Mouse (Mus musculus) MN1 (cell line): ENCODE results near the gene Thpo.

Source experiments
- DNase-seq: peaks from one replicate; pipeline ENCODE4 v3.0.0-alpha.2; 2016; ENCODE audit warnings: low spot score

The Thpo gene

DNA sequence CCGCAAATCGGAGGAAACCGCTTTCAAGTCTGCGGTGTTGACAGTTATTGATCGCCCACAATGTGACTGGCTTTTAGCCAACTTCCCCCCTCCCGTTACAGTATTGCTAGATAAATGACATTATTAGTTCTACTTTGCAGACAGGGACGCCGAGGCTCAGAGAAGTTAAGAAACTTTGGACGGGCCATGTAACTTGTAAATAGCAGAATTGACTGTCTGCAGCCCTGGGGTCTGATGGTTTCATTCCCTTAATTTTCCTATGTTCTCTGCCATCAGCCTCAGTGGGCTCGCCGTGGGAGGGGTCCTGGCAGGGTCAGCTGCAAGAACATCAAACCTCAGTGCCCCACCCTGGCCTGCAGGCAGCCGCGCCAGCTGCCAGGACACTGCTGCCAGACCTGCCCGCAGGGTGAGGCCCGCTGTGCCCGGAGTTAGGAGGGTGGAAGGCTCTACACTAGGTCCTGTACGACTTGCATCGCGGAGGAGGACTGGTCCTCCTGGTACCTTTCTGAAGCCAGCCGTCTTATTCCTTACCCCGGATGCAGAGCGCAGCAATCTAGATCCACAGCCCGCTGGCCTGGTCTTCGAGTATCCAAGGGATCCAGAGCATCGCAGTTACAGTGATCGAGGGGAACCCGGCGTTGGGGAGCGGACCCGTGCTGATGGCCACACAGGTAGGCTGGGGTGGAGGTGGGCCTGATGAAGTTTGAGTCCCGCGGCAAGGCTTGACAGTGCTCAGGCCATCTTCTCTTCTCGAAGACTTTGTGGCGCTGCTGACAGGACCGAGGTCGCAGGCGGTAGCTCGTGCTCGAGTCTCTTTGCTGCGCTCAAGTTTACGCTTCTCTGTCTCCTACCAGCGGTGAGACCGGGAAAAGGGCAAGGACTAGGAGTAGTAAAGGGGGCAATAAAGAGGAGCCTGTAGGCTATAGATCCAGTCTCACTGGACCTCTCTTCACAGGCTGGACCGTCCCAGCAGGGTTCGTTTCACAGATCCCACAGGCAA, at the start of gene Thpo:
TSS of gene Thpo (minus strand) at position 781 of the 1,000 bp plus-strand sequence.
- no peak for DNase-seq

GRCm38 (mm10) chr16:20783891-20784290, 49.6 kb upstream of the Thpo start:
- no peak for DNase-seq

DNA sequence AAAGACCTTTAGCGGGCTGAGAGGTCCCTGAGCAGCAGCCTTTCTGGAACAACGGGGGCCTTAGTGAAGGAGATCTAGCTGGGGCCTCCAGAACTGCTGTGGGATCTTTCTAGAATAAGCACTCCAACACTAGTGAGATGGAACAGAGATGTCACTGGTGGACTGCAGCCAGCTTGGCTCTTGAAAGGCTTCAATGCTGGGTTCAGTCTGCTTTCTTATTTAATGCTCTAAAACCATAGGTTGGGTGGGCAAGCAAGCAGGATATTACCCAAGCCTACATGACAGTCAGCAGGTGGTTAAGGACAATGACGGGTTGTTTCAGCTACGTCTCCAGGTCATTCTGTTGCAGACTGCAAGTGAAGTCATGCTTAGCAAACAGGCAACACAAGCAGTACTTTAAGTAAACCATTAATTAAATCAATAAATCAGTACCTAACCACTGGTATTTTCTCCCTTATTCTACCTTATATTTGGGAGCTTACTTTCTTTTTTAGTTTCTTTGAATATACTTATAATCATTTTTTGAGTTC, 46.9 kb upstream of the Thpo start:
- DNase-seq = no peak

DNA sequence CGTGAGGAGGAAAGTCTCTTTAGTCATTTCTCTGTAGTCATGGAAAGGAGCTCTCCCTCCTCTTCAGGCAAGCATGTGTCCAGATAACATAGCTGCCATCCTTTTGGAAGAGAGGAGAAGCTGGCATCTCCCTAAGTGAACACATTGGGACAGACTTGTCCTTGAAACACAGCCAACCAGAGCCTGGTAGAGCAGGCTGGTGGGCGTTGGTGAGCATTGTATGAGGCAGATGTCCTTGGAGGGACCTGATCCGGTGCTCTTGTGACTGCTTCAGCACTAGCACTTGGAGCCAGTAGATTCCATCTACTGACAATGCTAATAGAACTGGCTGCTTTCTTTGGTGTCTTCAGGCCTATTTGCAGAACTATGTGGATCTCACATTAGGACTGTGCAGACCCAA, 45.5 kb upstream of the Thpo start:
- DNase-seq = no peak

DNA sequence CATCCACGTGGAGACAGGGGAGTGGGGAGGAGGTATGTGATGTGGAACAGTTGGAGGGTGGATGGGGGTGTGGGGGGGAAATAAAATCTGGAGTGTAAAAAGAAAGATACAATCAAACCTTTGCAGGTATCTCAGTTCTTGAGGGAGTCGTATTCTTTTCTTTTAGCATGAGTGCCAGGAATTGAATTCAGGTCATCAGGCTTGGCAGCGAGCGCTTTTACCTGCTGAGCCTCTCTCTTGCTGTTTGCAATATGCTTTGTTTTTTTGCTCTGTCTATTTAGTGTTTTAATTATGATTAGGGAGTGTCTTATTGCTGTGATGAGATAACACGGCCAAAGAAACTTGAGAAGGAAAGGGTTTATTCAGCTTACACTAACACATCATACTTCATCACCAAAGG, 40.7 kb upstream of the Thpo start:
- no peak for DNase-seq

GRCm38 (mm10) chr16:20765244-20765643, 30.9 kb upstream of the Thpo start:
- DNase-seq = peak; percentile 25

- DNase-seq = peak; percentile 39
Observed at GRCm38 (mm10) chr16:20761681-20762080, 27.4 kb upstream of the Thpo start.

GRCm38 (mm10) chr16:20757385-20757784, 23.1 kb upstream of the Thpo start:
- no peak for DNase-seq

DNA sequence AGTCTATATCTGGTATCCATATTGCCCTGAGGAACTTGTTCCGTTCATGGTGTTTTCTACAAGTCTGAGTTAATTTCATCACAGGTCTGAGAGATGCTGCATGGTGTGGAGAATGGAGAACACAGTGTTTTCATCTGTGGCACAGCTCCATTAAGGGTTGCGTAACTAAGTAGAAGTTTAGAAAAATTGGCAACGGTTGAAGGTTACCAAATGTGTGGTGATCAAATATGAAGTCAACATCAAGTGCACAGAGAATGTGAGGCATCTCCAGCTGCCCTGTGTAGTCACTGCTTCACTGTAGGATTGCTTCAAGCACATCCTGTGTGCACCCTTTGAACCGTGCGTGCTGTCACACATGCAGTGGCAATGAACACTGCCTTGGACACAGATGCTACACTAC, 21.7 kb upstream of the Thpo start:
- no peak for DNase-seq

- DNase-seq = peak; percentile 18
Observed at GRCm38 (mm10) chr16:20750518-20750917, 16.2 kb upstream of the Thpo start.

GRCm38 (mm10) chr16:20746641-20747040, 12.3 kb upstream of the Thpo start:
- DNase-seq = peak; percentile 43

- no peak for DNase-seq
Observed at GRCm38 (mm10) chr16:20739845-20740244, 5.5 kb upstream of the Thpo start.

GRCm38 (mm10) chr16:20736823-20737222, 2.5 kb upstream of the Thpo start:
- DNase-seq = no peak

- DNase-seq = no peak
Observed at GRCm38 (mm10) chr16:20736168-20736567, 1.9 kb upstream of the Thpo start.

GRCm38 (mm10) chr16:20735651-20736050, 1.3 kb upstream of the Thpo start:
- no peak for DNase-seq

DNA sequence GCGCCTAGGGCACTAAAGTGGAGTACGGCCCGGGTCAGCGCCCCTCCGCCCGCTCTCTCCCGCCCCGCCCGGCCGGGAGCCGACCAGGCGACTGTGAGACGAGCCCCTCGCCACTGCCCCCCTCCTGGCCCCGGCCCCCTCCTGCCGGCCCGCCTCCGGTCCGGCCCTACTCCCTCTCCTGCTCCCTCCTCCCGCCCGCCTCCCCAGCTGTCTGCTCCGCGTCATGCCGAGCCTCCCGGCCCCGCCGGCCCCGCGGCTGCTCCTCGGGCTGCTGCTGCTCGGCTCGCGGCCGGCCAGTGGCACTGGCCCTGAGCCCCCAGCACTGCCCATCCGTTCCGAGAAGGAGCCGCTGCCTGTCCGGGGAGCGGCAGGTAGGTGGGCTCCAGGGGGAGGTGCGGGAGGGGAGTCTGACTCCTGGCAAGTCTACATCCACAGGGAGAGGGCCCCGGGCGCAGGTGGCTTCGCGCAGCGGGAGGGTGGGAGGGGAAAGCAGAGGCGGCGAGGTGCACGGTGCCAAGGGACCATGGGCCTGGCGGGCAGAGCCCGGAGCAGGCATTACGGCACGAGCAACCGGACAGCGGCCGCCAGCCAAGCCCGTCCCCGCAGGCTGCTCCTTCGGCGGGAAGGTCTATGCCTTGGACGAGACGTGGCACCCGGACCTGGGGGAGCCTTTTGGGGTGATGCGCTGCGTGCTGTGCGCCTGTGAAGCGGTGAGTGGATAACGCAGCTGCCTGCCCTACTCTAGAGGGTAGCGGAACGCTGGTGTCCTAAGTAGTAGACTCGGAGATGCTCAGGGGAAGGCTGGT, 1.2 kb downstream of the Thpo start, which contains the start of gene Chrd:
TSS of gene Chrd (plus strand) at position 203 of the 806 bp plus-strand sequence.
- DNase-seq = peak; percentile 60

- DNase-seq = peak; percentile 32
Observed at GRCm38 (mm10) chr16:20732251-20732924, 1.9 kb downstream of the Thpo start.

DNA sequence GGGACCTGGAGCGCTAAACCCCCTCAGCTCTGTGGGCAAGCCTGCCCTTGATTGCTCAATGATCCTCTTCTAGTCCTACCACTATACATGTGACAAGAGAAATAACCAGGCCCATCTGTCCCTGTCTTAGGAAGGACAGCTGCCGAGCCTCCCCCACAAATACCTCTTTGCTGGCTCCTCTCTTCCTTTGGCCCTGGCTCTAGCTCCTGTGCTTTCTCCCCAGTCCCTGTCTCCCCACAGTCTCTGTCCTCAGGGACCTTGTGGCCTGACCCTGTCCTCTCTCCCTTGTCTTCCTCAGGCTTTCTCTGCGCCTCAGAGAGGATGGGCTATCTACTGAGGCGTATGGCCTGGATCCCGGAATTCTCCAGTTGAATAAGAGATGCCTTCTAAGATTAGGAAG, 2.6 kb downstream of the Thpo start:
- DNase-seq = peak; percentile 26

DNA sequence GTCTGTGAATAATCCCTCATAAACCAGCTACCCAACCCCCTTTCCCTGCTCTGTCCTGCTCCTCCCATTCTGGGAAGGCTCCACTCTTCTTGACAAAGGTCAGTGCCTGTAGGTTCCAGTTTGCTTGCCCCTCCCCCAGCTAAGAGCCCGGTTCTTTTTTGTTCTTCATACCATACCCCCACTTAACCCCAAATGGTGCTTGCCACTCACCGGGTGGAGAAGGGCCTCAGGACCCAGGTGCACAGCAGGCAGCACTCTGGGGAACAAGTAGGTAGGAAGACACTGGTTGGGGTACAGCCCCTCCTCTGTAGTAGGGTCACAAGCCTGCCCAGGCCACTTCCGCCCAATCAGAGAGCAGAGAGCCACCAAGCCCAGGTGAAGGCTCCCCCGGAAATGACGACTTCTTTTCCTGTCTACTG, 4.0 kb downstream of the Thpo start:
- no peak for DNase-seq

DNA sequence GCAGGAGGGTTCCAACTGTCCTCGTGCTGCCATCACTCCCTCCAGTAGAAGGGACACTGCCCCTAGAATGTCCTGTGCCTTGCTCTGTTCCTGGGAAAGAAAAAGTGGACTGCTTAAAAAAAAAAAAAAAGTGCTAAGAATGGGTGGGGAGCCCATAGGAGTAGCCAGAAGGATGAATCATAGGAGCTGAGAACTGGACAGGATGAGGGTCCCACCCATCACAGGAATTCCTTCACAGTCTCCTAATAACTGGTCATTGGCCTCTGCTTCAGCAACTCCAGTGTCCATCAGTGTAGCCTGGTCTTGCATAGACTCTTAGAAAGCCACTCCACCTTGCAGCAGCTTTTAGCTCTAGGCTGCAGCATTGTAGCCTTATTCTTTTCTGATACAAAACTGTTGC, 7.9 kb downstream of the Thpo start:
- DNase-seq = no peak

DNA sequence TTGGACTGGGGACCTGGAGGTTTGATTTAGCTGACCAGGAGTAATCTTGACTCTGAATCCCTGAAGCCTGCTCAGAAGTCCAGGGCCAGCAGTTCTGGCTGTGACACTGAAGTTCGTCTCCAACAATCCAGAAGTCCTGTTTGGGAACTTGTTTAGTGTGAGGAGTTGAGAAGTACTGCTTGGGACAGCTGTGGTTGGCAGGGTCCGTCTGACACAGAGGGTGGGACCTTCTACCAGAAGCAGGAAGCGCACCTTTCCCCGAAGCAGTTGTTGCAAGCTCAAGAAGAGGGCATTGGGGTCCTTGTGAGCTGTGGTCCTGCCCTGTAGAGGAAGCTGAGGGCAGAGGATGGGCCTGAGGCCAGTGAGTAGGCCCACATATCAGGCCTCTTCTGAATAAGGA, 8.6 kb downstream of the Thpo start:
- no peak for DNase-seq

DNA sequence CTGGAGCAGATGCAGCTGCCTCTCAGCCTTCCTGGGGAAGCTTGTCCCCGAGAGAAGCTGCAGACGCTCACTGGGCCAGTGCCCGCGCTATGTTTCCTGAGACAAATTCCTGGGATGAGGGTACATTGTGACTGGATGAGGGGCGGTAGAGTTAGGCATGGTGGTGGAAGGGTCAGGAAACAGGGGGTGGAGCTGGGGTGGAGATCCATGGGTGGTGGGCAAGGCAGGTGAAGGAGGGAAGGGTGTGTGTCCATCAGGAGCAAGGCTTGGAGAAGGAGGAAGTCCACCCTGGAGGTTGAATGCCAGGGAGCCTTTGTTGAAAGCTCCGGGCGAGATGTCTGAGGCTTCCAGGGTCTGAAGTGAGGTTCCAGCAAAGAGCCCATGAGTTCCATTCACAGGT, 9.0 kb downstream of the Thpo start:
- DNase-seq = no peak
